12 mouse cellular contexts compared by ENCODE assay signal in genomic region chr9:79919750-79920539, GRCm38 (mm10).
DNase-seq lines count a peak whose midpoint lies in the region; ATAC-seq and TF ChIP-seq lines count a peak whose summit lies in the region.
"Had no signal": no experiment of that assay in that cellular context is flagged by ENCODE, and none has a peak within 500 bp of the region (broad histone marks: within the 10 kb centered on the region; RNA-seq: fewer than 3 reads in every experiment).

No protein-coding gene starts in this region.

- TF ChIP-seq CTCF in stomach, postnatal 0 days (IDR thresholded peaks at IDR 0.05; ENCODE audit: low read depth): no peak

- no peak overlapping the region for H3K9ac ChIP-seq in forebrain, embryonic 15.5 days (replicated peaks)
- peak overlapping the region; percentile 35; the same call in 1 of the 2 replicates for H3K9ac ChIP-seq in stomach, postnatal 0 days (ENCODE audit: low read length)
- H3K9ac ChIP-seq: hindbrain, embryonic 15.5 days; neural tube, embryonic 12.5 days had no signal

- peak overlapping the region; percentile 80 for H3K4me3 ChIP-seq in megakaryocyte, embryonic 14.5 days (replicated peaks)
- H3K4me3 ChIP-seq in forebrain, embryonic 15.5 days: no peak overlapping the region
- H3K4me3 ChIP-seq in stomach, postnatal 0 days (ENCODE audit: low read depth, low read length): no peak overlapping the region
- H3K4me3 ChIP-seq: hindbrain, embryonic 15.5 days; neural tube, embryonic 12.5 days had no signal

- no peaks in the 10 kb centered on the region for H3K36me3 ChIP-seq in megakaryocyte, embryonic 14.5 days (replicated peaks; ENCODE audit: low read length)
- H3K36me3 ChIP-seq in forebrain, embryonic 15.5 days: no peaks in the 10 kb centered on the region
- no peaks in the 10 kb centered on the region for H3K36me3 ChIP-seq in stomach, postnatal 0 days (ENCODE audit: control insufficient read depth, insufficient read depth, low read length)
- H3K36me3 ChIP-seq: hindbrain, embryonic 15.5 days; neural tube, embryonic 12.5 days had no signal

- intact Hi-C loops in heart, postnatal 10 days (cut with DNase I): loop anchor here (5.0 kb wide), 1 partner anchor 33 kb away; no protein-coding TSS in a partner anchor

- H3K9me3 ChIP-seq in megakaryocyte, embryonic 14.5 days: no peaks in the 10 kb centered on the region
- no peaks in the 10 kb centered on the region for H3K9me3 ChIP-seq in forebrain, embryonic 15.5 days
- H3K9me3 ChIP-seq in stomach, postnatal 0 days (ENCODE audit: control insufficient read depth, low read length): no peaks in the 10 kb centered on the region
- H3K9me3 ChIP-seq: hindbrain, embryonic 15.5 days; neural tube, embryonic 12.5 days had no signal

- peak; percentile 58 to 67 for DNase-seq in heart, postnatal 10 days
- no peak for DNase-seq in stomach, postnatal 0 days (ENCODE audit: low spot score)
- no peak for DNase-seq in testis, postnatal 10 days (ENCODE audit: low spot score)
- DNase-seq in ovary, postnatal 14 days (ENCODE audit: low spot score): no peak
- DNase-seq: adrenal gland, postnatal 10 days; cerebellum, postnatal 10 days; layer of hippocampus, adult 9-11 months had no signal

- no peak for ATAC-seq in megakaryocyte, adult 5-6 weeks (ENCODE audit: poor library complexity, severe bottlenecking)
- 0 out of 2 replicates have a peak, but pooled peaks have one; percentile 47 for ATAC-seq in forebrain, embryonic 15.5 days (replicated peaks)
- ATAC-seq in stomach, postnatal 0 days (ENCODE audit: low FRiP score, low TSS enrichment): peak; percentile 70; the same call in 1 of the 2 replicates

- peaks cover 35% of the 10 kb centered on the region for H3K4me1 ChIP-seq in megakaryocyte, embryonic 14.5 days
- peaks cover 8% of the 10 kb centered on the region; the same call in 1 of the 2 replicates for H3K4me1 ChIP-seq in forebrain, embryonic 15.5 days
- H3K4me1 ChIP-seq in stomach, postnatal 0 days (replicated peaks; ENCODE audit: control insufficient read depth, insufficient read depth): peaks cover 3% of the 10 kb centered on the region; the same call in 1 of the 2 replicates
- H3K4me1 ChIP-seq: hindbrain, embryonic 15.5 days; neural tube, embryonic 12.5 days had no signal

- TF ChIP-seq EP300 in stomach, postnatal 0 days (optimal IDR thresholded peaks at IDR 0.05): peak; percentile 56

- H3K27ac ChIP-seq in forebrain, embryonic 15.5 days (replicated peaks): no peak overlapping the region
- peak overlapping the region; percentile 81 for H3K27ac ChIP-seq in stomach, postnatal 0 days (replicated peaks)
- H3K27ac ChIP-seq: hindbrain, embryonic 15.5 days; neural tube, embryonic 12.5 days had no signal

- H3K27me3 ChIP-seq in megakaryocyte, embryonic 14.5 days (replicated peaks): peaks cover 21% of the 10 kb centered on the region
- no peaks in the 10 kb centered on the region for H3K27me3 ChIP-seq in forebrain, embryonic 15.5 days
- H3K27me3 ChIP-seq in stomach, postnatal 0 days (ENCODE audit: control insufficient read depth, insufficient read depth, low read length): no peaks in the 10 kb centered on the region
- H3K27me3 ChIP-seq: hindbrain, embryonic 15.5 days; neural tube, embryonic 12.5 days had no signal

- WGBS in forebrain, embryonic 15.5 days: 51% methylated on average over 9 of the region's 9 CpGs
- WGBS in stomach, postnatal 0 days: 43% methylated on average over 9 of the region's 9 CpGs

- no peak overlapping the region for H3K4me2 ChIP-seq in forebrain, embryonic 15.5 days (replicated peaks)
- no peak overlapping the region for H3K4me2 ChIP-seq in stomach, postnatal 0 days (replicated peaks; ENCODE audit: low read depth)
- H3K4me2 ChIP-seq: hindbrain, embryonic 15.5 days; neural tube, embryonic 12.5 days had no signal

Comparison
In these comparisons a context has a peak if more than half of its experiments do, and no peak if none do; other contexts are left out.
1. DNase-seq: peak in heart, postnatal 10 days (2 of 2); none in stomach, postnatal 0 days (single experiment), testis, postnatal 10 days (single experiment) and ovary, postnatal 14 days (single experiment).